Mouse (Mus musculus): ENCODE results near the gene Gpr89. TPM values are rescaled to one million over a fixed set of nuclear protein-coding genes. Genes with fewer than 3 reads are reported as not detected.
A peak's percentile ranks its signal among the peaks of the same experiment; 100 is the strongest.

Gpr89 gene
- total RNA-seq, 2 experiments from 2014 or later, result 40.1 to 46.1 TPM

- TF ChIP-seq CTCF (conservative IDR thresholded peaks at IDR 0.05), result no peak
Measured at GRCm38 (mm10) chr3:96902336-96902999, 2.7 kb downstream of the Gpr89 start.

DNA sequence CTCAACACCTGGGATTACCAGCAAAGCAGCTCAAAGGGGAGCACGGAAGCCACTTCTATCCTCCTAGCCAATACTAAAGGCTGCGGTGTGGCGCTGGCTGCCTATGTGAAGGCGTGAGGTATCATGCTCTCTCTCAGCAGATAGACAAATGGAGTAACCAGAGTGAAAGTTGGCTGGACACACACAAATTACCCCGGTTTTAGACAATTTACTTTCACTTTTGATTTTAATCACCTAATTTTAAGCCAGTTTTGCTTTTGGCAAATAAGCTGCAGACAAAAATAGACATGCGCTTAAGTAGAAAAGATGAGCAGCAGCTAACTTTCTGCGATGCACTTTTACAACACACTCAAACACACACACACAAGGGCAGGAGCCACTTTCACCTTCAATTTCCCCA is 21.5 kb downstream of the Gpr89 start:
- H3K27ac ChIP-seq, result peak overlapping the region; percentile 25; the same call in 1 of the 2 replicates
- DNase-seq (ENCODE audit: low spot score in 2 of 2), result no peak
- TF ChIP-seq CTCF (conservative IDR thresholded peaks at IDR 0.05), result no peak
- no peak overlapping the region for H3K4me3 ChIP-seq

More at GRCm38 (mm10) chr3:96902336-96902999, 2.7 kb downstream of the Gpr89 start:
- Histone ChIP-seq H3K27ac (no peak overlapping the region), H3K4me3 (no peak overlapping the region)
- DNase-seq (ENCODE audit: low spot score in 2 of 2), result no peak

GRCm38 (mm10) chr3:96882061-96882849 is 22.9 kb downstream of the Gpr89 start:
- TF ChIP-seq CTCF (conservative IDR thresholded peaks at IDR 0.05), result no peak
- peak overlapping the region; percentile 74 for H3K27ac ChIP-seq
- DNase-seq (ENCODE audit: low spot score in 2 of 2), result no peak
- no peak overlapping the region for H3K4me3 ChIP-seq

DNA sequence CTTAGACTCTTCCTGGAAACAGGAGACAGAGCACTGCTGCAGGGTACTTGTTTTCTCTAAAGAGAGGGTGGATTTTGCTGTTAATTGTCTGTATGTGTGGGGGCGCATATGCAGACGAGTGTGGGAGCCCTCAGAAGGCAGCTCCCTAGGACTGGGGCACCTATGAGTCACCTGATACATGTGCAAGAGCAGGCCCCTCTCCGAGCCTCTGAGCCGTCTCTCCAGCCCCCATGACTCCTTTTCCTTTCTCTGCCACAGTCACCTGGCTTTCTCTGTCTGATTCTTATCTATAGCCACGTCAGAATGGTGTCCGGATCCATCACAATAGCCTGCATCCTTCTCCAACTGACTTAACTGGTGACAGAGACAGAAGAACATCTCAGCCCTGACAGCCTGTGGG is 23.6 kb downstream of the Gpr89 start:
- Histone ChIP-seq H3K4me3 (no peak overlapping the region), H3K27ac (peak overlapping the region; percentile 74)
- DNase-seq (ENCODE audit: low spot score in 2 of 2), result no peak
- TF ChIP-seq CTCF (conservative IDR thresholded peaks at IDR 0.05), result no peak

- no peak for TF ChIP-seq CTCF (conservative IDR thresholded peaks at IDR 0.05)
Measured at GRCm38 (mm10) chr3:96880385-96880784, 24.8 kb downstream of the Gpr89 start.

GRCm38 (mm10) chr3:96879536-96879935 is 25.6 kb downstream of the Gpr89 start:
- Histone ChIP-seq H3K27ac (no peak overlapping the region), H3K4me3 (no peak overlapping the region)
- no peak for DNase-seq (ENCODE audit: low spot score in 2 of 2)
- TF ChIP-seq CTCF (conservative IDR thresholded peaks at IDR 0.05), result no peak

More at GRCm38 (mm10) chr3:96880385-96880784, 24.8 kb downstream of the Gpr89 start:
- Histone ChIP-seq H3K27ac (peak overlapping the region; percentile 74; the same call in 1 of the 2 replicates), H3K4me3 (no peak overlapping the region)
- DNase-seq (ENCODE audit: low spot score in 2 of 2), result no peak

- no peak overlapping the region for H3K4me3 ChIP-seq
- DNase-seq (ENCODE audit: low spot score in 2 of 2), result no peak
- H3K27ac ChIP-seq, result no peak overlapping the region
- TF ChIP-seq CTCF (conservative IDR thresholded peaks at IDR 0.05), result no peak
Measured at GRCm38 (mm10) chr3:96874808-96875571, 30.2 kb downstream of the Gpr89 start.

DNA sequence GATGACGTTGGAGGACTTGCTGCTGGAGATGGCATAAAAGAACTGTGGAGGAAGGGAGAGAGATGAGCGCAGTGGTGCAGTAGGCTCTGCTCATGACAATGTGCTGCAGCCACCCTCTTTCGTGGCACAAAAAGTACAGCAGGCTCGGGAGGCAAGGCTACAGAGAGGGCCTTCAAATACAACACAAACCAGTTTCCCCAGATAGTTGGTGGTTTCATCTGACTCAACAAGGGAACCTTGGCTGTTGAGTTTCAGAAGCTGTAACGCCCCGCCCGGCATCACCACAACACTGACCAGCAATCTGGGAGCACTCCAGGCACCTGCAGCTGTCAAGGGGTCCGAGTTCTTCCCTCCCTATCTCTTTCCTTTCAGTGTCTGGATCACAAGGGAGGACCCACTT is 32.6 kb downstream of the Gpr89 start:
- no peak overlapping the region for H3K27ac ChIP-seq
- no peak for TF ChIP-seq CTCF (conservative IDR thresholded peaks at IDR 0.05)
- no peak for DNase-seq (ENCODE audit: low spot score in 2 of 2)
- H3K4me3 ChIP-seq, result no peak overlapping the region

DNA sequence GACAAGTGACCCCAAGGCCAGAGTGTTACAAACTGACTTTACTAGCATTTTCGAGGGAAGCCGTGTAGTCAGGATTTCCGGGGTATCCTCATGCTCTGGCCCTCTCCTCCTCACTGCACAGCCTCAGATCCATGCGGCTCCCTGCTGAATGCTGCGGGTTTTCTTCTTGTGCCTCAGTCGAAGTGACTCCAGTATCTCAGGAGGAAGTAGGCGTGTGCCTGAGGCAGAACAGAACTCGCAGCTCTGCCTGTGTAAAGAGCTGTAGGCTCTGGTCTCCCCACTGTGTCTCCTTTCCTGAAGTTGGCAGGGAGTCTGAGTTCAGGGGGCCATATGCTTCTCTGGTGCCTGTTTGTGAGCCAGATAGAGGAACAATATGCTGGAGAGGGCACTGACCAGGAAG is 34.1 kb downstream of the Gpr89 start:
- Histone ChIP-seq H3K27ac (no peak overlapping the region), H3K4me3 (no peak overlapping the region)
- no peak for DNase-seq (ENCODE audit: low spot score in 2 of 2)
- TF ChIP-seq CTCF (conservative IDR thresholded peaks at IDR 0.05), result no peak

DNA sequence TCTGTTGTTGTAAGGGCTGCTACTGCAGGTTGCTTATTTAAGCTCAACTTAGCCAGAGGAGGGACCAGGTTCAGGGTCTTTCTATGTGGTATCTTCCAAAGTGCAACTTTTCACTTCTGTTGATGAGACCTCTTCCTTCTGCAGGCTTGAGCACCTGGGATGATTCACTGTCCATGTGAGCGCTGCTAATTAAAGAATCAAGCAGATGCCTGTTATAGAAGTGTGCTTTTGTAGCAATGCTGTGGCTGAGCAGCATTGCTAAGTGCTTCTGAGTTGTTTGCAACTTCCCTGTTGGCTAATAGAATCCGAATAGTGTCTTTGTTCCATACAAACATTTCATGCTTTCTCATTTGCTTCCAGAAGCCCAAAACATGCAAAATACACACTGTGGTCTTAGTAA is 34.9 kb downstream of the Gpr89 start:
- no peak for DNase-seq (ENCODE audit: low spot score in 2 of 2)
- Histone ChIP-seq H3K27ac (peak overlapping the region; percentile 1; the same call in 1 of the 2 replicates), H3K4me3 (no peak overlapping the region)
- TF ChIP-seq CTCF (conservative IDR thresholded peaks at IDR 0.05), result no peak

GRCm38 (mm10) chr3:96869091-96869490 is 36.1 kb downstream of the Gpr89 start:
- no peak for TF ChIP-seq CTCF (conservative IDR thresholded peaks at IDR 0.05)
- no peak for DNase-seq (ENCODE audit: low spot score in 2 of 2)
- no peak overlapping the region for H3K4me3 ChIP-seq
- no peak overlapping the region for H3K27ac ChIP-seq

DNA sequence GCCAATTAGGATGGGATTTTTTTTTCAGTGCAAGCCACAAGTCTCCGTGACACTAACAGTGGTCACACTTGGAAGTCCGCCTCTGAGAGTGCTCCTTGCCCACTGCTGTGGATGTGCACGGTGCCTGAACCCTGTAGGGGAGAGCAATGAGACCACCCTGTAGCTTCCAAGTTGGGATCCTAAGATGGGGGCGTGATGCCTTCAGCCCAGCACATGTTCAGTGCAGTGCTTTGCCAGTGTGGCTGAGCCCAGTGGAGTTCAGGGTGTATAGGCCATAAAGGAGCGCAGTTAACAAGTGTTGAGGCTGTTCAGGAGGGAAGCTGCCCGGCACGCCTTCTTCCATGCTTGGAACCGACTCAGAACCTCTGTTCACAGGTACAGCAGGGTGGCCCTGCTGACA is 36.6 kb downstream of the Gpr89 start:
- TF ChIP-seq CTCF (conservative IDR thresholded peaks at IDR 0.05), result no peak

DNA sequence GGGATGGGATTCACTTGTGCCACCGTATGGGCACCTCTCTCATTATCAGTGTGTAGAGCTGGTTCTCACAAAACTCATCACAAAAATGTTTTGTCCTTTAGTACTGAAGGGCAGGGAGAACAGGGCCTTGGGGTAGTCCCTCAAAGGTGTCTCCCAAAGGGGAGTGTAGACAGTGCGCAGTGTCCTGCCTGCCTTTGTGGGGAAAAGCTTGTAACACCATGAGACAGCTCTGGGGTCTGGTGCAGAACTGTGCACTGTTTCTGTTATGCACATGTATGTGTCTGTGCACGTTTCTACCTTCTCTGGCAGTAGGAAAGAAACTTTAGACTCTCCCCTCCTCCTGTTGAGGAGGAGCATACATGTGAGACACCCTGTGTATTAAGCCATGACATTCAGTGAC is 37.3 kb downstream of the Gpr89 start:
- TF ChIP-seq CTCF (conservative IDR thresholded peaks at IDR 0.05), result no peak
- Histone ChIP-seq H3K4me3 (no peak overlapping the region), H3K27ac (no peak overlapping the region)
- no peak for DNase-seq (ENCODE audit: low spot score in 2 of 2)

More for the DNA sequence above, 36.6 kb downstream of the Gpr89 start:
- no peak overlapping the region for H3K4me3 ChIP-seq
- H3K27ac ChIP-seq, result no peak overlapping the region
- DNase-seq (ENCODE audit: low spot score in 2 of 2), result no peak
